Mouse (Mus musculus) E14TG2a.4 (cell line): ENCODE measurements around the gene Prnd.

Experiments
- CTCF ChIP-seq: conservative IDR thresholded peaks from 2 replicates; pipeline ENCODE4 v1.5.1; 2014; ENCODE audit warnings: low read length
- NANOG ChIP-seq: IDR thresholded peaks from 2 replicates; pipeline ENCODE4 v1.6.1; 2014; ENCODE audit warnings: borderline replicate concordance, low read length, mixed read lengths

GRCm38 (mm10) chr2:131953711-131954110, 3.0 kb downstream of the Prnd start:
- TF ChIP-seq CTCF (no peak), NANOG (no peak)
